Mouse (Mus musculus) granulocyte monocyte progenitor cell, adult 5-6 weeks (primary cell): ENCODE measurements around the gene Abcd1. TPM values are rescaled to one million over a fixed set of nuclear protein-coding genes. Genes with fewer than 3 reads are reported as not detected.

Source experiments
- ATAC-seq: replicated peaks from 2 replicates; pipeline ENCODE4 v1.8.0; 2016; ENCODE audit warnings: mild to moderate bottlenecking, moderate TSS enrichment, inconsistent platforms; ENCODE audit not compliant: poor library complexity, severe bottlenecking
- total RNA-seq, 2 experiments: library from RNA; stranded (forward) in 1 of 2; stranded (reverse) in 1 of 2; fragments of 200-712, 200-1000 nt in 1 of 2; fragments of >200 nt in 1 of 2; fragmentation: Nextera tagmentation in 1 of 2; gene quantifications; 2 replicates each; pipeline ENCODE4 v1.2.3; 2014 to 2017

Abcd1 gene
- total RNA-seq (2014; fragmentation: Nextera tagmentation) (61.0 and 61.6 TPM in 2 replicates), total RNA-seq (2017) (19.5 and 26.1 TPM in 2 replicates)

- peak; percentile 76 for ATAC-seq
Observed at GRCm38 (mm10) chrX:73716109-73716661, at the start of gene Abcd1, which contains the start of gene Bcap31. Gene Abcd1, plus strand, starts transcription at chrX:73716597. Gene Bcap31, minus strand, starts transcription at chrX:73716175.

- ATAC-seq: peak; percentile 85
Observed at GRCm38 (mm10) chrX:73672031-73672431, 44.4 kb upstream of the Abcd1 start.

- peak; percentile 40 for ATAC-seq
Observed at GRCm38 (mm10) chrX:73672879-73673618, 43.3 kb upstream of the Abcd1 start, which contains the start of gene Slc6a8. Gene Slc6a8, plus strand, starts transcription at chrX:73673150.

- no peak for ATAC-seq
Observed at GRCm38 (mm10) chrX:73673619-73673967, 42.8 kb upstream of the Abcd1 start.

DNA sequence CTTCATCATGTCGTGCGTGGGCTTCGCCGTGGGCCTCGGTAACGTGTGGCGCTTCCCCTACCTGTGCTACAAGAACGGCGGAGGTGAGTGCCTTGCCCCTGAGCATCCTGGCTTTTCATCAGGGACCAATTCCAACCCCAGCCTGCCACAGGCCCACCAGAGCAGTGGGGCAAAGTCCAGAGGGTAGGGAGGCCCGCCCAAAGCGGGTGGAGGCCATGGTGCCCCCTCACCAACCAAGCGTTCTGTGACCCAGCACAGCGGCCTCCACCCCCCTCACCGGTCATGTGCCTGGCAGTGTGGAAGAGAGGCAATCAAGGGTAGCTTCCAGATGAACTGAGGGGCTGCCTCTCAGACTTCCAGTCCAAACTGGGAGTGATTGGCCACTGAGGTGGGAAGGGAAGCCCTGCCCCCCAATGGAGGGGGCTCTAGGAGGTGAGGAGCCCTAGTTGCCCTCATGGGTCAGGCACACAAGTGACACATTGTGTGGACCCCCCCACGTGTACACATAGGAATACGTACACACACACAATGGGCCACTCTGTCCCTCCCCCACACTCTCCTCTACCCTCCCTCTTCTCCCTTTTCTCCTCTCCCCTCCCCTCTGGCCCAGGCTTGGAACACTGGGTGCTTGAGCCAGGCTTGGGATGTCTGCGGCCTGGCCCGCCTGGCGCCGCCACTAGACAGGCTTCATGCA, 42.3 kb upstream of the Abcd1 start:
- no peak for ATAC-seq

DNA sequence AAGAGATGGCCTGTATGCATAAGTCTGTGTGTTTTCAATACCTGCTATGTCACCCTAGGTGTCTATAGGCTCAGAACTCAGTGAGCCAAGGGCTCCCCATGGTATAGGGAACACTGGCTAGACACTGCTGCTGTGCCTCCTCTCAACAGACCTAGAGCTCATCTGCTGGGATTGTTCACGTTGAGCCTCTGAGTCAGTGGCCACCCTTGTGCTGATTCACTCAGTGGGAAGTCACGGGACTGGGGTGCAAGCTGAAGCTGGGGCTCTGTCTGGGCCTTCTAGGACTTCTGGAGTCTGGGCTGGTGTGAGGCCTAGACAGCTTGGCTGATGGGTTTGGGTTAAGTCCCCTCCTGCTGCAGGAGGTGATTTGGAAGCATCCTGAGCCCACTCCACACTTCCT, 41.2 kb upstream of the Abcd1 start:
- no peak for ATAC-seq

DNA sequence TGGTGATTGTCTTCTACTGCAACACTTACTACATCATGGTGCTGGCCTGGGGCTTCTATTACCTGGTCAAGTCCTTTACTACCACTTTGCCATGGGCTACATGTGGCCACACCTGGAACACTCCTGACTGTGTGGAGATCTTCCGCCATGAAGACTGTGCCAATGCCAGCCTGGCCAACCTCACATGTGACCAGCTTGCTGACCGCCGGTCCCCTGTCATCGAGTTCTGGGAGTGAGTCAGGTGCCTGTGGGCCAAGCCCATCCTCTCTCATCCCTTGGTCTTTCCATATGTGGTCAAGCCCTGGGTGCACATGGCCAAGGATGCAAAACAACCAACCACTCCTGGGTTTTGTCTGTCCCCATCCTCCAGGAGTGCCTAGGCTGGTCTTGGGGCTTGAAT, 39.7 kb upstream of the Abcd1 start:
- ATAC-seq: no peak

- ATAC-seq: no peak
Observed at GRCm38 (mm10) chrX:73684156-73684555, 32.2 kb upstream of the Abcd1 start.

DNA sequence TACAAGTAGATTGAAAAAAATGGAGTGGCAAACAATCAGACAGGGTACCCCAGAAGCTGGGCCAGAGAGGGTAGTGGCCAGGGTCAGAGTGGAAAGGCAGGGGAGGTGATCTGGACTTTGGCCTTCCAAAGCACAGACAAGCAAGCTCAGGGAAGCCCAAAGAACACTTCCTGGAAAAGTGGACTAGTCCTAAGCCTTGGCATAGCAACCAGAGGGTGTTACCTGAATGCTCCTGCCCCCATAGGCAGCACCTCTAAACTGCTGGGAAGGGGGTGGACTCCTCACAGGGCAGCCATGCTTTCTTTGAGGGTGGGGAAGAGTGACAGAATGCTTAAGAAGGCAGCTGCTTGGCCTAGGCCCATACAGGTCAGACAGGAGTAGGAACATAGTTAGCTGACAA, 31.4 kb upstream of the Abcd1 start:
- no peak for ATAC-seq

DNA sequence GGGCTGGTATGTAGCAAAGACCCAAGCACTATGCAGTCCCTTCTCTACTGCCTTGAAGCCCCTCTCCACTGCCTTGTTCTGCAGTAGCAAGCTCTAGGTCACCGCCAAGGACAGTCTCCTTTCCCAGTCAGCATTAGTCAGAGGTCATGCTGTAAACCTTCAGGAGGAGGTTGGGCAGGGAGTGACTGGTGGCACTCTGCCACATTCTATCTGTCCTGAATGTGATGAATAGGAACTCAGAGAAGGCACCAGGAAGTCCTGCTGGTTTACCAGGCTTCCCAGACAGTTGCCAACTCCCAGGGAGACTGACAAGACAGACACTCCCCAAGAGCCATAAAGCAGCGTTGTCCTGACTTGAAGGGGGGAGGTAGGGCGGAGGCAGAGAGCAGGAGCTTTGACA, 30.8 kb upstream of the Abcd1 start:
- no peak for ATAC-seq

DNA sequence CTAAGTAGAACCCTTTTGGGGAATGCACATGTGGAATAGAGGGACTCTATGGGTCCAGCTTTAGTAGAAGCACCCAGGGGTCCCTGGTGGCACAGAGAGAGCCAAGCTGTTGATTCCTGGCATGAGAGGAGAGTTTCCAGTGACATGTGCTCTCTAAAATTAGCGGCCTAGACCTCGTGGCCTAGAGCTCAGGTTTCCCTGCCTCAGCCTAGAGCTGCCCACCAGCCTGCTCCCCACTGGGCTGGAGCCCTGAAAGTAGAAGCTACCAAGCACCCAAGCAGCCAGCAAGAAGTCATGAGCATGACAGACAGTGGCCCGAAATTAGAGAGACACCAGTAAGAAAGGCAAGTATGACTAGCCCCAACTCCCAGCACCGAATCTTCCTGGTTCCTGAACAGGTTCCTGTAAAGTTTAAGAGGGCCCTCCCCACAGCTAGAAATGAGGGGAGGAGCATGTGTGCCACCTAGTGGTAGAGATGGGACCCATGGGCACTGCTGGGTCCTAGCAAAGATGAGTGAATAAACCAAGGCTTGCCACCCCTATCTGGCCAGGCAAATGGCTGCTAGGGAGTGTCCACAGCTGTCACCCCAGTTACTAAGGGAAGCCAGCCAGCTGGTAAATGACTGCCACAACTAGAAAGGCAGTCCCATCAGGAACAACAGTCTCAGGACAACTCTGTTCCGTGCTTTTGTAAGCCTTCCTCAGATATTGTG, 25.3 kb upstream of the Abcd1 start:
- peak; percentile 97 for ATAC-seq

DNA sequence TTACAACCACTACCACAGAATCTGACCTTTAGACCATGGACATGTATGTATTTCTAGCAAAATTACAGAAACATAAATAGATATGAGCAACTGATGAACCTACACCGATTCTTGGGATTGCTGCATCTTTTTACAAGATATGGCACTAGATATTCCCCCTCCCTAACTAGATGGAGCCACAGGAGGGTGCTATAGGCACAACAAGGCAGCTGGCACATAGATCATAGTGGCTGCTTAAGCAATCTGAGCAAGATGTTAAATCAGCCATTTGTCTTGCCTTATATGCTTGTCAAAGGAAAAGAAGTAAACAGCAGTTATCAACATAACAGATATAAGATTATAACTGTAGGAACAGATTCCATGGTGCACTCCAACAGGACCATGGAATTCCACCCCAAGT, 15.9 kb upstream of the Abcd1 start:
- no peak for ATAC-seq

- no peak for ATAC-seq
Observed at GRCm38 (mm10) chrX:73715476-73716108, 805 bp upstream of the Abcd1 start.

DNA sequence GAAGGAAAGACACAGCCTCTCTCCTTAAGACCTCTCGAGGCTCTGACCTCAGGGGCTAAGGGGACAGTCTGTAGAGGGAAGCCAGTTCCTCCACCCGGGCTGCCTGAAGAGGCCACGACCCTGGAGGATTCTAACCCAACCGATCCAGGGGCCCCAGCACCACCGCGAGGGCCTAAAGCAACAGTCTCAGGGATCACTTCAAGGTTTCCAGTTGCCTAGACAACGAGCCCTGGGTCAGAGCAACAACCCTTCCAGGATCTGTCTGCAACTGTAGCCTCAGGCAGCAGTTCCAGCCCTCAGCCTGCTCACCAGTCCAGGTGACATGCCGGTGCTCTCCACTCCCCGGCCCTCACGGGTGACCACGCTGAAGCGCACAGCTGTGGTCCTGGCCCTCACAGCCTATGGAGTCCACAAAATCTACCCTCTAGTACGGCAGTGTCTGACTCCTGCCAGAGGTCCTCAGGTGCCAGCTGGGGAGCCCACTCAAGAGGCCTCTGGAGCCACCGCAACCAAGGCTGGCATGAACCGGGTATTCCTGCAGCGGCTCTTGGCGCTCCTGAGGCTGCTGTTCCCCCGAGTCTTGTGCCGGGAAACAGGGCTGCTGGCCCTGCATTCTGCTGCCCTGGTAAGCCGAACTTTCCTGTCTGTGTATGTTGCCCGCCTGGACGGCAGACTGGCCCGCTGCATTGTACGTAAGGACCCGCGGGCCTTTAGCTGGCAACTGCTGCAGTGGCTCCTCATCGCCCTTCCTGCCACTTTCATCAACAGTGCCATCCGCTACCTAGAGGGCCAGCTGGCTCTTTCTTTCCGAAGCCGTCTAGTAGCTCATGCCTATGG, 530 bp downstream of the Abcd1 start:
- ATAC-seq: no peak

GRCm38 (mm10) chrX:73717667-73718066, 1.3 kb downstream of the Abcd1 start:
- no peak for ATAC-seq

GRCm38 (mm10) chrX:73718271-73718670, 1.9 kb downstream of the Abcd1 start:
- ATAC-seq: no peak

- peak; percentile 30 for ATAC-seq
Observed at GRCm38 (mm10) chrX:73718686-73719362, 2.4 kb downstream of the Abcd1 start.

- ATAC-seq: no peak
Observed at GRCm38 (mm10) chrX:73730908-73731307, 14.5 kb downstream of the Abcd1 start.

DNA sequence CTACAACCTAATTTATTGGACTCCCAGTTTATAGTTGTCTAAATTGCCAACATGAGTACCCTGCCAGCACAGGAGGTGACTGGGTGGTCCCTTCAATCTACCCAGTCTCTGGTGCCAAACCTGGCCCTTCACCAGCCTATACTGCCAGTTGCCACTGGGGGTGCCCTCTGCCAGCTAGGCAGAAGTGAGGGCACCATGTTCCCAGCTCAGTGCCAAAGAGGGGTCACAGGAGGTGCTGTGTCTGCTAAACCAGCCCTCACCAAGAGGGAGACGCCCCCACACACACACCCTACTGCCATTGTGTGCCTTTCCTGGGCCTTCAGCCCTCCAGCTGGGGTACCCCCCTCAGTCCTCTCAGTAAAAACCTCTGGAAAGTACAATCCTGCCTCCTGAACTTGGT, 21.8 kb downstream of the Abcd1 start:
- 0 out of 2 replicates have a peak, but pooled peaks have one; percentile 37 for ATAC-seq
